Mouse (Mus musculus) G1E (cell line): ENCODE measurements around the gene Golga4.

Source experiments
- CTCF ChIP-seq: IDR thresholded peaks from 2 replicates; pipeline ENCODE4 v1.5.1; 2012; ENCODE audit warnings: low read depth, low read length, inconsistent platforms, mixed read lengths
- GATA1 ChIP-seq: IDR thresholded peaks from 2 replicates; pipeline ENCODE4 v1.6.1; 2012; ENCODE audit warnings: borderline replicate concordance, low read length, inconsistent platforms, mixed read lengths
- GATA2 ChIP-seq: IDR thresholded peaks from 2 replicates; pipeline ENCODE4 v1.6.1; 2012; ENCODE audit warnings: low read depth, low read length, inconsistent platforms, borderline replicate concordance
- POLR2AphosphoS5 ChIP-seq: IDR thresholded peaks from 2 replicates; pipeline ENCODE4 v1.6.1; 2012; ENCODE audit warnings: low read depth, low read length, inconsistent platforms; ENCODE audit not compliant: insufficient replicate concordance
- TAL1 ChIP-seq: conservative IDR thresholded peaks from 2 replicates; pipeline ENCODE4 v1.6.1; 2012; ENCODE audit warnings: low read depth, low read length, inconsistent platforms, mixed read lengths

DNA sequence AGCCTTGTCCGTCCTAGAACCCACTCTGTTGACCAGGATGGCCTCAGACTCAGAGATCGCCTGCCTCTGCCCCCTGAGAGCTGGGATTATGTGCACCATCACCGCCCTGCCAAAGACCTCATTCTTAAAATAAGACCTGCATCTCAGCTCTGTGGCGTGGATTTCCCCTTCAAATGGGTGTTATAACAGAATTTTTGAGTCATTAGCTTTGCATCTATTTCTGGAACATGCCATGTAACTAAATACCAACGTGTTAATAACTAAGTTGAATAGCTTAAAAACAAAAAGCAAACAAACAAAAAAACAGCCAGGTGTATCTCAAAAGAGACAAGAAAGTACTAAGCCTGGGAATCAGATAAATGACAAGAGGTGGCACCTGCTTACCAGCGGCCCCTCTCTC lies 5.1 kb upstream of the Golga4 start:
- TF ChIP-seq CTCF (no peak), GATA1 (no peak), GATA2 (no peak), POLR2AphosphoS5 (no peak), TAL1 (no peak)
